Mouse (Mus musculus) kidney, postnatal 0 days (tissue): ENCODE measurements around the gene Gramd1a. TPM values are rescaled to one million over a fixed set of nuclear protein-coding genes. Genes with fewer than 3 reads are reported as not detected.

Source experiments
- ATAC-seq: fragments of 200-750 bp; cut with Nextera tagmentation; replicated peaks from 2 replicates; pipeline ENCODE4 v1.8.0; 2017; ENCODE audit warnings: low read depth, moderate number of reproducible peaks, moderate TSS enrichment, moderate library complexity; ENCODE audit not compliant: low FRiP score
- DNase-seq: peaks from one replicate; pipeline ENCODE4 v3.0.0-alpha.2; 2016; ENCODE audit warnings: low spot score
- H3K27ac ChIP-seq: fragments of 300-500 bp; sonication (generic); 2 replicates; pipeline ENCODE4 v1.5.1; 2014; ENCODE audit warnings: mild to moderate bottlenecking
- H3K27me3 ChIP-seq: fragments of 300-500 bp; sonication (generic); 2 replicates; pipeline ENCODE4 v1.6.1; 2014; ENCODE audit warnings: low read length, mixed read lengths; ENCODE audit not compliant: insufficient read depth
- H3K36me3 ChIP-seq: fragments of 300-500 bp; sonication (generic); 2 replicates; pipeline ENCODE4 v1.6.1; 2014; ENCODE audit warnings: low read length, mixed read lengths; ENCODE audit not compliant: insufficient read depth
- H3K4me1 ChIP-seq: fragments of 300-500 bp; sonication (generic); replicated peaks from 2 replicates; pipeline ENCODE4 v1.6.1; 2014; ENCODE audit warnings: antibody characterized with exemption, low read length, mixed read lengths; ENCODE audit not compliant: insufficient read depth
- H3K4me2 ChIP-seq: fragments of 300-500 bp; sonication (generic); 2 replicates; pipeline ENCODE4 v1.6.1; 2014; ENCODE audit warnings: mild to moderate bottlenecking, low read length, moderate library complexity, mixed read lengths
- H3K4me3 ChIP-seq: fragments of 300-500 bp; sonication (generic); replicated peaks from 2 replicates; pipeline ENCODE4 v1.5.1; 2014; ENCODE audit warnings: low read depth, low read length
- H3K9ac ChIP-seq: fragments of 300-500 bp; sonication (generic); 2 replicates; pipeline ENCODE4 v1.6.1; 2014; ENCODE audit warnings: low read depth, low read length
- H3K9me3 ChIP-seq: fragments of 300-500 bp; sonication (generic); replicated peaks from 2 replicates; pipeline ENCODE4 v1.6.1; 2016; ENCODE audit warnings: low read length, inconsistent platforms, mixed read lengths
- CTCF ChIP-seq: IDR thresholded peaks from 2 replicates; pipeline ENCODE4 v1.5.1; 2016; ENCODE audit warnings: antibody characterized with exemption, low read depth, mild to moderate bottlenecking, moderate library complexity
- WGBS: fragments of 180-500 bp; shearing (Covaris S2); extraction: QIAGEN DNeasy Blood & Tissue Kit; methylation state at CpG from one replicate; pipeline ENCODE4 v1.1.7; 2014; 5-methylcytosine and 5-hydroxymethylcytosine counted together
- polyA plus RNA-seq: library from polyadenylated mRNA; unstranded; fragments of >200 nt; fragmentation: Nextera tagmentation; extraction: Ambion mirVana; gene quantifications from 2 replicates; pipeline ENCODE4 v1.2.1, GENCODE M21; 2015

The Gramd1a gene
- polyA plus RNA-seq, 1 experiment from 2014 or later = 36.3 TPM

GRCm38 (mm10) chr7:31085171-31085570 is 70.5 kb downstream of the Gramd1a start:
- H3K4me3 ChIP-seq = no peak overlapping the region
- no peak overlapping the region for H3K4me2 ChIP-seq
- no peak overlapping the region for H3K9ac ChIP-seq
- ATAC-seq (no peak), DNase-seq (no peak)
- H3K27ac ChIP-seq = no peak overlapping the region
- H3K36me3 ChIP-seq = no peaks in the 10 kb centered on the region
- H3K4me1 ChIP-seq = peaks cover 6% of the 10 kb centered on the region; the same call in 1 of the 2 replicates
- WGBS = 39% methylated on average over 3 of the region's 3 CpGs
- no peaks in the 10 kb centered on the region for H3K27me3 ChIP-seq
- H3K9me3 ChIP-seq = no peaks in the 10 kb centered on the region
- no peak for TF ChIP-seq CTCF

DNA sequence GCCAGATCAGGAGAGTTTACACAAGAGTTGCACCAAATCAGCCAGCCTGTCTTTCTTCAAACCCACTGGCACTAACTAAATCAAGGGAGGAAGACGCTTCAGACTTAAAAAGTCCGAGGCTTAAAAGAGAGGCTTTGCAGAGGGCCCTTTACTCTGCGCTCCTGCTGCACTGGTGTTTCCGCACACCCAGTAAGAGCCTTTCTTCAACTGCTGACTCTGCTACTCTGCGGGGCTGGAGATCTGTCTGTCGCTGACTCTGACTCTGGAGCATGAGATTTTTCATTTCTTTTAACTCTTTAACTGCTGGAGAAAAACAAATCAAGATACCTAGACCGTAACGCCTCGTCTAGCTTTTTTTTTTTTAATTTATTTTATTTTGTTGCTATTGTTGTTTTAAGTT is 71.6 kb downstream of the Gramd1a start:
- Histone ChIP-seq H3K9me3 (no peaks in the 10 kb centered on the region), H3K4me3 (no peak overlapping the region), H3K27me3 (no peaks in the 10 kb centered on the region), H3K9ac (no peak overlapping the region), H3K4me1 (peaks cover 6% of the 10 kb centered on the region; the same call in 1 of the 2 replicates), H3K4me2 (no peak overlapping the region), H3K36me3 (no peaks in the 10 kb centered on the region), H3K27ac (no peak overlapping the region)
- DNase-seq = no peak
- no peak for TF ChIP-seq CTCF
- 50% methylated on average over 9 of the region's 9 CpGs for WGBS
- ATAC-seq = no peak

- no peaks in the 10 kb centered on the region for H3K9me3 ChIP-seq
- H3K4me2 ChIP-seq = no peak overlapping the region
- peaks cover 6% of the 10 kb centered on the region; the same call in 1 of the 2 replicates for H3K4me1 ChIP-seq
- TF ChIP-seq CTCF = no peak
- H3K27me3 ChIP-seq = no peaks in the 10 kb centered on the region
- 71% methylated on average over 14 of the region's 14 CpGs for WGBS
- 0 out of 2 replicates have a peak overlapping the region, but pooled peaks have one; percentile 8 for H3K9ac ChIP-seq
- DNase-seq = no peak
- H3K36me3 ChIP-seq = no peaks in the 10 kb centered on the region
- H3K4me3 ChIP-seq = no peak overlapping the region
- no peak for ATAC-seq
- H3K27ac ChIP-seq = no peak overlapping the region
Measured at GRCm38 (mm10) chr7:31082831-31083588, 72.7 kb downstream of the Gramd1a start.

DNA sequence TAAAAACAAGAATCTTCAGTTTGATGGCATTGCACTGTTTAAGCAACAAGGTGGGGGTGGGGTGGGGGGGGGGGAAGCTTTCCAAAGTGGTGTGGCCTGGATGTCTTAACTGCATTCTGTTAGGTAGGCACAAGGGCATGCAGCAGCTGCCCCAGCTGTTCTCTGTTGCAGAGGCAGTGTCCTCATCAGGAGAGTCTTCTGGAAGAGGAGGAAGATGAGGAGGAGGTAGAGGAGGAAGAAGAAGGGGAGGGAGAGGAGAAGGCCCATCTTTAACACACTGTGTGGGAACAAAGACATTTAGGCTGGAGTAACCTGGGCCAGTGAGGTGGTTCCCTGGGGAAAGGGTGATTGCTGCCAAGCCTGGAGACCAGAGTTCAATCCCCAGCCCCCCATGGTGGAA is 73.6 kb downstream of the Gramd1a start:
- DNase-seq (no peak), ATAC-seq (no peak)
- TF ChIP-seq CTCF = no peak
- no peaks in the 10 kb centered on the region for H3K27me3 ChIP-seq
- H3K4me2 ChIP-seq = no peak overlapping the region
- H3K9ac ChIP-seq = no peak overlapping the region
- H3K4me3 ChIP-seq = no peak overlapping the region
- H3K27ac ChIP-seq = no peak overlapping the region
- no peaks in the 10 kb centered on the region for H3K36me3 ChIP-seq
- H3K4me1 ChIP-seq = peaks cover 6% of the 10 kb centered on the region; the same call in 1 of the 2 replicates
- no peaks in the 10 kb centered on the region for H3K9me3 ChIP-seq

GRCm38 (mm10) chr7:31081106-31081505 is 74.6 kb downstream of the Gramd1a start:
- no peak for ATAC-seq
- Histone ChIP-seq H3K9ac (no peak overlapping the region), H3K9me3 (no peaks in the 10 kb centered on the region), H3K27ac (no peak overlapping the region), H3K4me2 (no peak overlapping the region), H3K4me1 (peaks cover 6% of the 10 kb centered on the region; the same call in 1 of the 2 replicates), H3K27me3 (no peaks in the 10 kb centered on the region), H3K36me3 (no peaks in the 10 kb centered on the region), H3K4me3 (no peak overlapping the region)
- no peak for TF ChIP-seq CTCF
- DNase-seq = no peak
- WGBS = 48% methylated on average over 1 of the region's 1 CpGs

DNA sequence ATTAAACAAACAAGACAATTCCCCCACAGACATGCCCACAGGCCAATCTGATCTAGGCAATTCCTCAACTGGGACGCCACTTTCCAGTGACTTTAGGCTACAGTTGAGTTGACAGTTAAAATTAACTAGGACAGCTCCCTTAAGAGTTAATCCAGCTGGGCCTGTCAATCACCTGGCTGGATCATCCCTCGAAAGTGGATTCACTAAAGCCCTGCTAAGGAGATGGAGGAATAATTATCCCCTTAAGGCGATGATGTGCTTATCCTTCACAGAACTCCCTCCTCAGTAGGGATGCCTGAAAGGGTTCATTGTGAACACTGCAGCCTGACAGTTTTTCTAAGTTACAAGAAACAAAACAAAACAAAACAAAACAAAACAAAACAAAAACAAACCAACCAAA is 75.1 kb downstream of the Gramd1a start:
- no peak for DNase-seq
- H3K27ac ChIP-seq = no peak overlapping the region

More for the DNA sequence above, 75.1 kb downstream of the Gramd1a start:
- no peaks in the 10 kb centered on the region for H3K9me3 ChIP-seq
- H3K36me3 ChIP-seq = no peaks in the 10 kb centered on the region
- 54% methylated on average over 3 of the region's 3 CpGs for WGBS
- H3K4me1 ChIP-seq = peaks cover 6% of the 10 kb centered on the region; the same call in 1 of the 2 replicates
- H3K9ac ChIP-seq = no peak overlapping the region
- no peak overlapping the region for H3K4me3 ChIP-seq
- ATAC-seq = no peak
- no peak overlapping the region for H3K4me2 ChIP-seq
- TF ChIP-seq CTCF = no peak
- no peaks in the 10 kb centered on the region for H3K27me3 ChIP-seq

Other genes with a start within 250 kb of the Gramd1a start
- gene Mag, start 241.0 kb downstream of the Gramd1a start, polyA plus RNA-seq = 0.79 and 0.91 TPM in 2 replicates
- gene Hamp2, start 231.2 kb downstream of the Gramd1a start, polyA plus RNA-seq = not detected in 2 replicates
- not detected in 2 replicates for gene Hamp, start 211.9 kb downstream of the Gramd1a start, polyA plus RNA-seq
- 21.9 and 22.3 TPM in 2 replicates for gene Usf2, start 199.1 kb downstream of the Gramd1a start, polyA plus RNA-seq
- 58.4 and 60.6 TPM in 2 replicates for gene Lsr, start 182.4 kb downstream of the Gramd1a start, polyA plus RNA-seq
- 8.9 and 9.2 TPM in 2 replicates for gene Fam187b, start 182.1 kb downstream of the Gramd1a start, polyA plus RNA-seq
- gene Fxyd5, start 113.4 kb downstream of the Gramd1a start, polyA plus RNA-seq = 31.5 and 35.9 TPM in 2 replicates
- 6.1 and 8.5 TPM in 2 replicates for gene Fxyd7, start 104.4 kb downstream of the Gramd1a start, polyA plus RNA-seq
- 62.0 and 76.3 TPM in 2 replicates for gene Fxyd1, start 98.7 kb downstream of the Gramd1a start, polyA plus RNA-seq
- gene Lgi4, start 96.6 kb downstream of the Gramd1a start, polyA plus RNA-seq = 0.24 and 0.34 TPM in 2 replicates
- 16.9 and 22.5 TPM in 2 replicates for gene Fxyd3, start 79.2 kb downstream of the Gramd1a start, polyA plus RNA-seq
- 106 and 110 TPM in 2 replicates for gene Hpn, start 40.6 kb downstream of the Gramd1a start, polyA plus RNA-seq
- gene Scn1b, start 28.9 kb downstream of the Gramd1a start, polyA plus RNA-seq = 2.2 and 2.8 TPM in 2 replicates
- gene Scgb2b2, start 134.6 kb upstream of the Gramd1a start, polyA plus RNA-seq = not detected in 2 replicates
- not detected in 2 replicates for gene Scgb1b2, start 135.9 kb upstream of the Gramd1a start, polyA plus RNA-seq
- not detected in 2 replicates for gene Scgb2b3, start 206.2 kb upstream of the Gramd1a start, polyA plus RNA-seq
- gene Scgb1b3, start 219.7 kb upstream of the Gramd1a start, polyA plus RNA-seq = not detected in 2 replicates